Mouse (Mus musculus): ENCODE data around the gene Gm11077. TPM values are rescaled to one million over a fixed set of nuclear protein-coding genes. Genes with fewer than 3 reads are reported as not detected.

Gene Gm11077
- total RNA-seq (2021) = not detected
- long read RNA-seq, experiment 1 = 0 reads
- long read RNA-seq, experiment 2 = 0 reads

GRCm38 (mm10) chr6:140729272-140729671 lies at the start of gene Gm11077:
Gene Gm11077, plus strand, starts transcription at chr6:140729284.
- DNase-seq (ENCODE audit: low spot score in 2 of 2) = no peak

- DNase-seq (ENCODE audit: low spot score in 2 of 2) = no peak
Measured at GRCm38 (mm10) chr6:140680713-140681112, 48.4 kb upstream of the Gm11077 start.

GRCm38 (mm10) chr6:140682829-140683228 lies 46.3 kb upstream of the Gm11077 start:
- no peak for DNase-seq (ENCODE audit: low spot score in 2 of 2)

- DNase-seq (ENCODE audit: low spot score in 2 of 2) = no peak
Measured at GRCm38 (mm10) chr6:140684403-140684802, 44.7 kb upstream of the Gm11077 start.

GRCm38 (mm10) chr6:140689617-140690404 lies 39.3 kb upstream of the Gm11077 start:
- DNase-seq (ENCODE audit: low spot score in 2 of 2) = no peak

GRCm38 (mm10) chr6:140692160-140692559 lies 36.9 kb upstream of the Gm11077 start:
- no peak for DNase-seq (ENCODE audit: low spot score in 2 of 2)

GRCm38 (mm10) chr6:140696192-140696879 lies 32.7 kb upstream of the Gm11077 start:
- DNase-seq (ENCODE audit: low spot score in 2 of 2) = no peak

GRCm38 (mm10) chr6:140697994-140698393 lies 31.1 kb upstream of the Gm11077 start:
- DNase-seq (ENCODE audit: low spot score in 2 of 2) = no peak

- no peak for DNase-seq (ENCODE audit: low spot score in 2 of 2)
Measured at GRCm38 (mm10) chr6:140698596-140698995, 30.5 kb upstream of the Gm11077 start.

GRCm38 (mm10) chr6:140701259-140701658 lies 27.8 kb upstream of the Gm11077 start:
- no peak for DNase-seq (ENCODE audit: low spot score in 2 of 2)

- DNase-seq (ENCODE audit: low spot score in 2 of 2) = no peak
Measured at GRCm38 (mm10) chr6:140705132-140705531, 24.0 kb upstream of the Gm11077 start.

GRCm38 (mm10) chr6:140706056-140706455 lies 23.0 kb upstream of the Gm11077 start:
- no peak for DNase-seq (ENCODE audit: low spot score in 2 of 2)

GRCm38 (mm10) chr6:140708059-140708458 lies 21.0 kb upstream of the Gm11077 start:
- DNase-seq (ENCODE audit: low spot score in 2 of 2) = no peak

- DNase-seq (ENCODE audit: low spot score in 2 of 2) = no peak
Measured at GRCm38 (mm10) chr6:140709415-140710107, 19.5 kb upstream of the Gm11077 start.

GRCm38 (mm10) chr6:140712754-140713153 lies 16.3 kb upstream of the Gm11077 start:
- peak; percentile 14 to 17 for DNase-seq (ENCODE audit: low spot score in 2 of 2)

GRCm38 (mm10) chr6:140714905-140715365 lies 14.1 kb upstream of the Gm11077 start:
- peak; percentile 26 to 57 for DNase-seq (ENCODE audit: low spot score in 2 of 2)

- no peak for DNase-seq (ENCODE audit: low spot score in 2 of 2)
Measured at GRCm38 (mm10) chr6:140722058-140722457, 7.0 kb upstream of the Gm11077 start.

- DNase-seq (ENCODE audit: low spot score in 2 of 2) = no peak
Measured at GRCm38 (mm10) chr6:140730669-140731401, 1.8 kb downstream of the Gm11077 start.

- DNase-seq (ENCODE audit: low spot score in 2 of 2) = no peak
Measured at GRCm38 (mm10) chr6:140731402-140731730, 2.3 kb downstream of the Gm11077 start.

GRCm38 (mm10) chr6:140732971-140733640 lies 4.0 kb downstream of the Gm11077 start:
- no peak for DNase-seq (ENCODE audit: low spot score in 2 of 2)

GRCm38 (mm10) chr6:140733641-140733986 lies 4.5 kb downstream of the Gm11077 start:
- DNase-seq (ENCODE audit: low spot score in 2 of 2) = no peak

Data from adrenal gland, postnatal 4 days (tissue).